Mouse (Mus musculus): ENCODE results near the gene Olfr641. TPM values are rescaled to one million over a fixed set of nuclear protein-coding genes. Genes with fewer than 3 reads are reported as not detected.

Gene Olfr641
- not detected in 2 replicates for polyA plus RNA-seq (2015; fragmentation: Nextera tagmentation; extraction: Ambion mirVana)

DNA sequence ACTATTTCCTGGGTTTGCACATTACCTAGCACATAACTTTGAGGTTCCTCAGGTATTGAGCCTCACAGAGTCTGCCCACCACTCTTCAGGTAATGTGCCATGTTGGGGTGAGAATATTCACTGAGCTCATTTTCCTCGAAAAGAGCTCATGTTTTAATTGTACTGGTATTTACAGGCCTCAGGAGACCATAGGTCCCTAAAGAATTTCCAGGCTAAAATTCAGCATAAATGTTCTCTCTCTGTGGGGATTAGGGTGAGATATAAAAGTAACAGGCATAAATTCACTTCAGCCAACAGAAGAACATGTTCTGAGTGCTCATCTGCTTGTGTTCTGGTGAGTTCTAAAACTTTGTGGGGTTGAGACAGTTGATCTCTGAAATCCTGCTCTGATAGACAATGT lies at the start of gene Olfr641:
Gene Olfr641, plus strand, starts transcription at position 301 of the 400 bp plus-strand sequence.

DNA sequence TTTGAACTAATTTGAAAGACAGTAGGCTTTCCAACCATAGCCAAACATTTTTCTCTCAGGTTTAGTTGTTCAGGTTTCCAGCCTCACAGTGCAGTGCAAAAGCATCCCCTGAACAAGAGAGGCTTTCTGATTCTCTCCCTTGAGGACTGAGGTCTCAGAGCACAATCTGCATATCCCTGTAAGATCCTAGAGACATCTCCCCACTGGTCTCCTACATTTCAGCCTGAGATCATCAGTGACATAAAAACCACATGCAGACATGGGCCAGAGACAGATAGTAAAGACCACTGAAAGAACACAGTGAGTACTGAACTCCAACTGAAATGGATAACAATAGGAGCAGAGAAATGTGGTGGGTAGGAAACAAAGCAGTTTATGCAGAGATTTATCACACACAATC lies 36.8 kb upstream of the Olfr641 start, which contains the start of gene Olfr638:
Gene Olfr638, plus strand, starts transcription at position 301 of the 400 bp plus-strand sequence.

DNA sequence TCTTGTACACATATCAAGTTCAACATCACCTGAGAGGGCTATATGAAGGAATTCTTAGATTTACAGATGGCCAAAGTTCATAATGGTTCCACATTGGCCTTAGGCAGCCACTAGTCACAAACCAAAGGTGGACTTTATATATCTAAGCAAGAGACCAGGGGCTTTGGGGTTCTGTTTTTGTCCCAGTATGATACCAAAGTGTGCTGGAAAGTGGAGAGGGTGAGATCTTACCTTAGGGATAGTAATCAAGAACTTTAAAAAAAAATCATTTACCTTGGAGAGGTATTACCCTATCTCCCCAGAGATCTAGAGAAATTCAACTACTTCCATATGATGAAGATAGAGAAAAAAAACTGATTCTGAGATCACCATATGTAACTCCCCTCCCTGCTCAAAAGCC lies 18.0 kb upstream of the Olfr641 start, which contains the start of gene Olfr639:
Gene Olfr639, minus strand, starts transcription at position 101 of the 400 bp plus-strand sequence.

GRCm38 (mm10) chr7:104025473-104025872 lies 9.8 kb upstream of the Olfr641 start, which contains the start of gene Olfr640:
Gene Olfr640, minus strand, starts transcription at chr7:104025573.

DNA sequence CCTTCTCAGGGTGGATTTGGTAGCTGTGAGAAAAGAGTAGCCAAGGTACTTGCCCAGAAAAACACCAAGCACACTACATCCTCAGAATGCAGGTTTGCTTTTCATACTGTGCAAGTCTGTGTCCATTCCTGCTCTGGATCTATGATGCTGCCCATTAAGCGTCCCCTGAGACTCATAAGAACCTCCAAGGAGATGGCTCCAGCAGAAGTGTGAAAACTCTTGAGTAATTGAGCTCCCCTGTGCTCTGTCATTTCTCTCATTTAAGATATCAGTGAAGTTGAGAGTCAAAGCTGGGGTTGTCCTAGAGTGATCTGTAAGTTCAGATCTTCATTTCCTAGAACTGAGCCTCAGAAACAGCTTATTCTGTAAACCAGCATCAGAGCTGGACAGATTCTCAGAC lies 17.3 kb downstream of the Olfr641 start, which contains the start of gene Olfr642:
Gene Olfr642, minus strand, starts transcription at position 101 of the 400 bp plus-strand sequence.

GRCm38 (mm10) chr7:104061345-104061744 lies 26.1 kb downstream of the Olfr641 start, which contains the start of gene 4930516K23Rik:
Gene 4930516K23Rik, minus strand, starts transcription at chr7:104061445.

GRCm38 (mm10) chr7:104071769-104072168 lies 36.5 kb downstream of the Olfr641 start, which contains the start of gene Olfr644:
Gene Olfr644, minus strand, starts transcription at chr7:104071869.

DNA sequence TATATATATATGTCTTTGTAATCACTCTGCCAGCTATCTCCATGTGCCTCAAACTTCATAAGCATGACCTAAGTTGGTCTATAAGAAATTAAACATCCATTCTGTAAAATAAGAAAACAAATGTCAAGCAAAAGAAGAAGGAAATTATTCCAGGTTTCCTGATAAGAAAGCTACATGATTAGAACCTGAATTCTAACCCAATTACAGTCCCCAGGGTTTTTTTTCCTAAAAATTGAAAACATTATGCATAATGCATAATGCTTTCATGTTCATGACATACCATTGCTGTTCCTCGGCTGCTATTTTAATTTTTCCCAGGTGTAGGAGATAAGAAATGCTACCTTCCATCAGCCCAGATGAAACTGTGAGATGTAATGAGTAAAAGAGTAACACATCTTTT lies 50.1 kb downstream of the Olfr641 start, which contains the start of gene Olfr645:
Gene Olfr645, minus strand, starts transcription at position 101 of the 400 bp plus-strand sequence.

Other genes with a start within 250 kb of the Olfr641 start
- gene Olfr67, start 243.6 kb upstream of the Olfr641 start, polyA plus RNA-seq (2015; fragmentation: Nextera tagmentation; extraction: Ambion mirVana), result not detected in 2 replicates
- gene Hbb-bt, start 221.4 kb upstream of the Olfr641 start, polyA plus RNA-seq (2015; fragmentation: Nextera tagmentation; extraction: Ambion mirVana), result 239 and 288 TPM in 2 replicates
- 1,091 and 1,331 TPM in 2 replicates for gene Hbb-bs, start 207.3 kb upstream of the Olfr641 start, polyA plus RNA-seq (2015; fragmentation: Nextera tagmentation; extraction: Ambion mirVana)
- not detected in 2 replicates for gene Hbb-bh2, start 194.9 kb upstream of the Olfr641 start, polyA plus RNA-seq (2015; fragmentation: Nextera tagmentation; extraction: Ambion mirVana)
- gene Hbb-bh1, start 192.3 kb upstream of the Olfr641 start, polyA plus RNA-seq (2015; fragmentation: Nextera tagmentation; extraction: Ambion mirVana), result not detected in 2 replicates
- 0.77 TPM in 1 of 2 replicates, not detected in the other for gene Hbb-y, start 182.2 kb upstream of the Olfr641 start, polyA plus RNA-seq (2015; fragmentation: Nextera tagmentation; extraction: Ambion mirVana)
- not detected in 2 replicates for gene Olfr66, start 149.2 kb upstream of the Olfr641 start, polyA plus RNA-seq (2015; fragmentation: Nextera tagmentation; extraction: Ambion mirVana)
- gene Olfr64, start 141.0 kb upstream of the Olfr641 start, polyA plus RNA-seq (2015; fragmentation: Nextera tagmentation; extraction: Ambion mirVana), result not detected in 2 replicates
- gene Olfr65, start 132.0 kb upstream of the Olfr641 start, polyA plus RNA-seq (2015; fragmentation: Nextera tagmentation; extraction: Ambion mirVana), result not detected in 2 replicates
- not detected in 2 replicates for gene Olfr631, start 106.6 kb upstream of the Olfr641 start, polyA plus RNA-seq (2015; fragmentation: Nextera tagmentation; extraction: Ambion mirVana)
- gene Olfr632, start 101.1 kb upstream of the Olfr641 start, polyA plus RNA-seq (2015; fragmentation: Nextera tagmentation; extraction: Ambion mirVana), result not detected in 2 replicates
- gene Olfr633, start 91.0 kb upstream of the Olfr641 start, polyA plus RNA-seq (2015; fragmentation: Nextera tagmentation; extraction: Ambion mirVana), result not detected in 2 replicates
- not detected in 2 replicates for gene Olfr635, start 64.3 kb upstream of the Olfr641 start, polyA plus RNA-seq (2015; fragmentation: Nextera tagmentation; extraction: Ambion mirVana)
- not detected in 2 replicates for gene Olfr638, start 36.7 kb upstream of the Olfr641 start, polyA plus RNA-seq (2015; fragmentation: Nextera tagmentation; extraction: Ambion mirVana)
- gene Olfr639, start 18.1 kb upstream of the Olfr641 start, polyA plus RNA-seq (2015; fragmentation: Nextera tagmentation; extraction: Ambion mirVana), result 0.04 TPM in 1 of 2 replicates, not detected in the other
- gene Olfr640, start 9.9 kb upstream of the Olfr641 start, polyA plus RNA-seq (2015; fragmentation: Nextera tagmentation; extraction: Ambion mirVana), result not detected in 2 replicates
- gene Olfr642, start 17.2 kb downstream of the Olfr641 start, polyA plus RNA-seq (2015; fragmentation: Nextera tagmentation; extraction: Ambion mirVana), result not detected in 2 replicates
- gene 4930516K23Rik, start 26.0 kb downstream of the Olfr641 start, polyA plus RNA-seq (2015; fragmentation: Nextera tagmentation; extraction: Ambion mirVana), result not detected in 2 replicates
- gene Olfr644, start 36.4 kb downstream of the Olfr641 start, polyA plus RNA-seq (2015; fragmentation: Nextera tagmentation; extraction: Ambion mirVana), result not detected in 2 replicates
- not detected in 2 replicates for gene Olfr645, start 50.0 kb downstream of the Olfr641 start, polyA plus RNA-seq (2015; fragmentation: Nextera tagmentation; extraction: Ambion mirVana)
- gene Olfr646, start 69.4 kb downstream of the Olfr641 start, polyA plus RNA-seq (2015; fragmentation: Nextera tagmentation; extraction: Ambion mirVana), result not detected in 2 replicates
- not detected in 2 replicates for gene Ubqln5, start 94.4 kb downstream of the Olfr641 start, polyA plus RNA-seq (2015; fragmentation: Nextera tagmentation; extraction: Ambion mirVana)
- gene Olfr643, start 102.0 kb downstream of the Olfr641 start, polyA plus RNA-seq (2015; fragmentation: Nextera tagmentation; extraction: Ambion mirVana), result not detected in 2 replicates
- not detected in 2 replicates for gene Ubqln3, start 107.8 kb downstream of the Olfr641 start, polyA plus RNA-seq (2015; fragmentation: Nextera tagmentation; extraction: Ambion mirVana)
- gene Ubqlnl, start 115.1 kb downstream of the Olfr641 start, polyA plus RNA-seq (2015; fragmentation: Nextera tagmentation; extraction: Ambion mirVana), result not detected in 2 replicates
- not detected in 2 replicates for gene Olfm5, start 129.4 kb downstream of the Olfr641 start, polyA plus RNA-seq (2015; fragmentation: Nextera tagmentation; extraction: Ambion mirVana)
- 0.32 and 0.45 TPM in 2 replicates for gene Olfr648, start 147.9 kb downstream of the Olfr641 start, polyA plus RNA-seq (2015; fragmentation: Nextera tagmentation; extraction: Ambion mirVana)
- not detected in 2 replicates for gene Olfr649, start 160.5 kb downstream of the Olfr641 start, polyA plus RNA-seq (2015; fragmentation: Nextera tagmentation; extraction: Ambion mirVana)
- 0.20 and 0.31 TPM in 2 replicates for gene Trim6, start 183.3 kb downstream of the Olfr641 start, polyA plus RNA-seq (2015; fragmentation: Nextera tagmentation; extraction: Ambion mirVana)
- 1.3 and 1.4 TPM in 2 replicates for gene Trim34a, start 209.0 kb downstream of the Olfr641 start, polyA plus RNA-seq (2015; fragmentation: Nextera tagmentation; extraction: Ambion mirVana)